Mouse (Mus musculus) olfactory bulb, adult 2 months (tissue): ENCODE measurements at regions not wholly inside any gene's neighbourhood (a gene's known extent, or its start where the extent isn't known, plus 50 kb on each side); places are given as distances from the start of the nearest gene placed in this dataset.

Experiments
- CTCF ChIP-seq: fragments of 200-500 bp; IDR thresholded peaks from 2 replicates; pipeline ENCODE4 v1.5.1; 2012; ENCODE audit warnings: low read depth, mild to moderate bottlenecking, low read length, moderate library complexity; ENCODE audit not compliant: insufficient read depth
- POLR2A ChIP-seq: fragments of 200-500 bp; IDR thresholded peaks from 2 replicates; pipeline ENCODE4 v1.6.1; 2012; ENCODE audit warnings: mild to moderate bottlenecking, low read depth, low read length, moderate library complexity; ENCODE audit not compliant: insufficient read depth

DNA sequence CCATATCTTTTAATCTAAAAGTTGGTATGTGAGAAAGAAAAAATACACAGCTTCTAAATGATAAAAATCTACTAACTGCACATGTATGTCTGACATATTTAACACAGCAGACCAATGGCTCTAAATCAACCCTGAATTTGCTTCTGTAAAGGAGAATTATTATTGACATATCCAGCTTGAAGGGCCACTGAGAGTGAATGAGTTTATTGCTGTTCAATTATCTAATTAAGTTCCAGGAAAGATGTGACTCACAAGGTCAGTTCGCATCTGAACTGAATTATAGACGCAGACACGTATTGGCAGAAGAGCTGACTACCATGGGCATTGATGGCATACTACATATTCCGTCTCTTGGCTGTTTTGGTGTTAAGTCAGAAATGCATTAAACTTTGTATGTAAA is 180.3 kb upstream of the Robo2 start:
- TF ChIP-seq CTCF (no peak), POLR2A (no peak)
